Mouse (Mus musculus) megakaryocyte progenitor cell, adult 5-6 weeks (primary cell): ENCODE measurements at regions not wholly inside any gene's neighbourhood (a gene's known extent, or its start where the extent isn't known, plus 50 kb on each side); places are given as distances from the start of the nearest gene placed in this dataset.

Experiments
- ATAC-seq: replicated peaks from 2 replicates; pipeline ENCODE4 v1.8.0; 2016; ENCODE audit warnings: mild to moderate bottlenecking, moderate TSS enrichment, inconsistent platforms; ENCODE audit not compliant: poor library complexity

DNA sequence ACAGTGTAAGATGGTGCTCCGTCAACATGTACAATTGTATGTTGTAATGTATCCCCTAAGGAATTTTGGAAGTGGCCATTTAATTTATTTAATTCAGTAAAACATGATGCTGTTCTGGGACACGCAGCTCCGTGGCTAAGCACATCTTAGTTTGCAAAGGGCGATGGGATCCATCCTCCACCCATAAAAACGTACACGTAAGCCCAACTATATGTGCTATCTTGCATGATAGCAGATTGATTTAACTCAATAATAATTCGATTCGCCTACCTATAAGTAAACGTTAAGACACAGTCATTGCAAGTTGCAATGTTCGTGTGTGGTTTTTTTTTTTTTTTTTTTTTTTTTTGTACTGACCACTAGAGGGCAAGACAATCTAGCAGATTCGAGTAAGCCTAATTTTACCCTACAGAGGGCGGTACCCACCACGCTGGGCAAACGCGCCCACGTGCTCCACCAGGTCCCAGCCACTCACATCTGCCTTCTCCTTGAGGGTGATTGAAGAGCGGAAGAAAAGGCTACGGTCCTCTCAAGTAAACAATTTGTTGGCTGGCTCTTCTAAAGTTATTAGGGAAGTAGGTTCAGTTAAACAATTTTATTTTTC, 240.8 kb upstream of the Lrig3 start:
- peak; percentile 100 for ATAC-seq

DNA sequence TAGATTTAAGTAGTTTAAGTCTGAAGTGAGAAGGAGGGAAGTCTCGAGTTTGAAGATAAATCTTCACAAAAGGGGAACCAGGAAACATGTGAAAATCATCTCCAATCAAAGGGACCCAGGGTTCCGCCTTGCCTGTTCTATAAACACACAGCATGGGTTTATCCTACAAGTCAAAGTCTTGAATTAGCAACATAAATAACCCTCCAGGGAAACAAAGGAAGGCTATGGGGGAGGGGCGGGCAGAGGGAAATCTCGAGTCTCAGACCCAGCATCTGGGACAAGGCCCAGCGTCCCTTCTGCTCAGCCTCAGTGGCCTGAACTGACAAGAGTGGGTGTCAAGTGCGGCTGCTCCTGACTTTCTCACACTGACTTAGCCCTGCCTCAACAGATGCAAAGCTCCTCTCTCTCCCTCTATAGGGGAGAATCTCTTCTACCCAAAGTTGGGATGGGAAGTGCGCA, 240.3 kb upstream of the Lrig3 start:
- ATAC-seq = peak; percentile 56

DNA sequence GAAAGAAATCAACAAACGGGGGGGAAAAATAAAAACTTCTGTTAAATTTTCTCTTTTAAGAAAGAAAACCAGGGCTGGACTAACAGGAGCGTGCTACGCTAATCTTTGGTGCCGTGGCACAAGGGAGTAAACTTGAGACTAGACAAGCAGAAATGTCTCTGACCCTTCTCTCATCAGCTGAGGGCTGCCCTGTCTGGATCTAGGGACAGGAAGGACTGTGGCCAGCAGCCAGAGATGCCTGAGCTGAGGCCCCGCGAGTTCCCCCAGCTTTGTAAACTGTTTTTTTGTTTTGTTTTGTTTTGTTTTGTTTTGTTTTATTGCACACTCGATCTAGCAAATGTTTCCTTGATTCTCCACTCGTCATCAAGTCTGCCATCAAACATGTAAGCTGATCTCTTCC, 239.4 kb upstream of the Lrig3 start:
- no peak for ATAC-seq

DNA sequence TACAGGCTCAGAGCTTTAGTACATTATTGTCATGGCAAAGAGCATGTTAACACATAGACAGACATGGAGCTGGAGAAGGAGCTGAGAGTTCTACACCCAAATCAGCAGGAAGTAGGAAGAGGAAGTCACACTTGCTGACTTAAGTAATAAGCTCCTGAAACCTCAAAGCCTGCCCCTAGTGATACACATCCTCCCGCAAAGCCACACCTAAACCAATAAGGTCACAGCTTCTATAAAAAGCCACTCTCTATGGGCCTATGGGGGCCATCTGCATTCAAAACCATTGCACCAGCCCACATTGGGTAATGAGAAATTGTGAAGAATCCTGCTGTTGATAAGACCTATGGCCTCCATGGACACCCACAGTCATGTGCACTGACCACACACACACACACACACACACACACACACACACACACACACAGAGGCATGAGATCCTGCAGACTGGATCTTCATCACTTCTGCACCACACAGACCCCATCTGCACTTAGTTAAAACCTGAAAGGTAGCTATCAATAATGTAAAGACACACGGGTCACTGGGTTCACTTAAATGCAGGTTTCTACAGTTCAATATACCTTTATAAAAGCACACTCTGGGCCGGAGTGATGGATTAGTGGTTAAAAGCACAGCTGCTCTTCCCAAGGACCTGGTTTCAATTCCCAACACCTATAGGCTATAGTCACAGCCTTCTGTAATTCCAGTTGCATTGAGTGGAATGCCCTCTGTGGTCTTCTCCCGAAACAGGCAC, 230.0 kb upstream of the Lrig3 start:
- ATAC-seq = peak; percentile 97

DNA sequence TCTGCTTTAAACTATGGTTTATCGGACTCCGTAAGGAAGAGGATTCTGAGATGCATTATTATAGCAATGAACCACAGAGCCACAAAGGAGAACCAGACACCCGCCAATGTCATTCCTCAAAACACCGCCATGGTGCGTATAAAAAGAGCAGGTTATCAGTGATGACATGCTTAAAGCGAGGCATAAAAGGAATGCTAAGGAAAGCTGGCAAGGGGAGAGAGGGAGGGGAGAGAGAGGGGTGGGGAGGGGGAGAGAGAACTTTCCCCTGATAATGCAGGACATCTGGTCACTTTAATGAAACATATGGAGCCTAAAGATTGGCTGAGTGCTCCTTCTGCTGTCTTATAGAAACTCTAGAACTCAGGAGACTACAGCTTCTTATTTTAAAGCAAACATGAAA, 222.8 kb upstream of the Lrig3 start:
- ATAC-seq = no peak

DNA sequence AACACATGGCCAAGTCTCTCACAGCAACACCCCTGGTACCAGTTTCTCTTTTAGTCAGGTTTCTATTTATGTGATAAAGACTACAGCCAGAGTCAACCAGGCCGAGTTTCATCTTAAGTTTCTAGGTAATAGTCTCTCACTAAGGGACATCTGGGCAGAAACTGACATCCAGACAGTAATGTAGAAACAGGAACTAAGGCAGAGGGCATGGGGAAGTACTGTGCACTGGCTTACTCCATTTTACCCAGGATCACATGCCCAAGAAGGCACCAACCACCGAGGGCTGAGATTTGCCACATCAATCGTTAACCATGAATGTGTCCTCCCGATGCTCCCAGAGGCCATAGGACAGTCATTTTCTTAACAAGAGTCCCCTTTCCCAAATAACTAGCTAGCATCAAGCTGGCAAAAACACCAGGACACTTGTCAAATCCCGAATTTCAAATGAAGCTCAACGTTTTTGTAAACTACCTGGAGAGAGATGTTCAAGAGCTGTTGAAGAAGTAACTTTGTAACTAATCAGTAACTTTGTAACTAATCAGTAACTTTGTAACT, 216.9 kb upstream of the Lrig3 start:
- ATAC-seq = peak; percentile 85

DNA sequence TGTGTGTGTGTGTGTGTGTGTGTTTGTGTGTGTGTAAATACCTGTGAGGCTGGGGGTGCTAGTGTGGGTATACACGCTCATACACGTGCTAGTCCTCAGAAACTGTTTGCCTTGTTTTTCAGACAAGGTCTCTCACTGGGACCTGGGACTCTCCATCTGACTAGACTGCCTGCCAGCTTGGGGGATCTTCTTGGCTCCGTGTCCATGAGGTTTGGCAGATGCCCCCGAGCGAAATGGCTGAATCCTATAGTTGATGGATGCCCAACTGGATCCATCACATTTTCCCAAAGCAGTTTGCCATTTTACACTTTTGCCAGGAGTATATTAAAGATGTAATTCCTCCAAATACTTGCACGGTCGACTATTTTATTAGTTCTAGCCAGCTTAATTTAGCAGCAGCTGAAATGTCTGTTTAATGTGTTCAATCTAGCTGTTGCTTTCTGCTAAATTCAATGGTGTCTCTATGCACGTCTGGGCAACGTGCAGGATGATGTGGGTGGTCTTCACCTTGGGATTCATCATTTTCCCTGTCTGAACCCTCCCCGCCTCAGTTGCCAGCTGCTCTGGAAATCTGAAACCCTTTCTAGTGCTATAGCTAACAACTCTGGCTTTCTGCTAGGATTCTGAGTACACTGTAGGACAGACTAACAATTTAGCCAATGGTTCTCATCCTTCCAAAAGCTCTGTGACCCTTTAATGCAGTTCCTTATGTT, 213.3 kb upstream of the Lrig3 start:
- ATAC-seq = no peak

DNA sequence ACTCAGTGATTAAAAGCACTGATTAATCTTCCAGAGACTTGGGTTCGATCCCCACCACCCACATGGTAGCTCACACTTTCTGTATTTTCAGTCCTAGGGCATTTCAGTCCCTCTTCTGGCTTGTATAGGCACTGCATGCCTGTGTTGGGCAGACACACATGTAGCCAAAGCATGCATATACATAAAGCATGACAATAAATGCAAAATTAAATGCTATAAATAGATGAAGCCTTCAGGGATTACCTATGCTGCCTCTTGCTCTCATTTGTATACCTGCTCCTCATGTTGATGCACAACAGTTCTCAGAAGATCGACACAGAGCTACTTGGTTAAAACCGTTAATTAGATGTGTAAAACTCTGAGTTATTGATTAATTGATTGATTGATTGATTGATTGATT, 206.8 kb upstream of the Lrig3 start:
- no peak for ATAC-seq

DNA sequence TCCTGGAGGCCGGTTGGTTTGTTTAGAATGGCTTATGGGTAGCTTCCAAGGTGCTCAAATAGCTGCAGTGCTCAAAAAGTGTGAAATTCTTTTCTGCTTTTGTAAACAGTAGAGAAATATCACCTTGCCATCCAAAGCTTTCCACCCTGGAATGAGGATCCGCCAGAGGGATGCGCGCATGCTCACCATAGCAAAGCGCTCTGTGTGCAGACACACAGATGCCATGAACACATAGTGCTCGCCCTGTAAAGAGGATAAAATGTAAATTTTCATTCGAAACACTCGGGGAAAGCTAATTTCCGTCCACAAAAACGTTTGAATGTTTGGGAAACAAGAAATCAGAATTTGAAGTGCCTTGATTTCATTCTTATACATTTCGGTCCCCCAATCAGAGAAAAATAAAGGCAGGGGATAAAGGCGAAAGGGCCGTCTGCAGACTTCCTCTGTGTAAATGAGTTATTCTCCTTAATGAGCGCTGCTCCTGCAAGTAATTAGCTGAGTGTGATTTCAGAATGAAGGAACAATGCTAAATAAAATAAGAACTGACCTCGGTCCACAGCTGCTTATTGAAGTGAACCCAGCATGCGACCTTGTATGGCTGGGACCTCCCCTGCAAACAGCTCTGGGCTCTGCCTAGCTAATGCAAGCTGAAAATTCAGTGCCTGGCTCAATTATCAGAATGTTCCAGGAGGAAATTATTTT, 203.4 kb upstream of the Lrig3 start:
- ATAC-seq = no peak

DNA sequence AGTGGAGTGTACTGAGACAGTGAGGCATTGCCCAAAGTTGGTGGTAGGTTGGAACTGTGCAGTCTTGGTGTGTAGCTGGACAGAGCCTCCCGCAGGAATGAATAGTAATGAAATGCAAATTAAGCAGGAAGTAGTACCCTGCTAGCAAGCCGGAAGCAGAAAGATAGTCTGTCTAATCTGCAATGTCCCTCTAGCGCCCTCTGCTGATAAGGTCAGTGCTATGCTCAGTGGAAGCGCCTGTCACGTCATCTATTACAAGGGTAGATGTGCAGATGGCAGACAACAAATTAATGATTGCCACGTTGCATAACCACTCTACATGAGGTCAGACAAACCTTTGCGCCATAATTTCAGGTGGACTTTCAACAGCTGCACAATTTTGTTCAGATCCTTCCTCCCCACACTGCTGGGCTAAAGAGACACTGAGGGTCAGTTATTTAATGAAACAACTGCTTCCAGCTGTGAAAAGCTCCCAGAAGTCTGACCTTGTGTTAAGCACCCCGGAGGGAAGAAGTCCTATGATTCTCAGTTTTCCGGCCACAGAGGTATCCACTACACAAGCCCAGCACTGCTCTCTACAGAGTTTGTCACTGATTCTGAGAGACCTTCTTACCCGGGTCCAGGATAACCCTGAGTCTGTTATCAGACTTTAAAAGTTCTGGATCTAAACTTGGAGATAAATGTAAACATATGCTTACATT, 201.4 kb upstream of the Lrig3 start:
- ATAC-seq = peak; percentile 99

DNA sequence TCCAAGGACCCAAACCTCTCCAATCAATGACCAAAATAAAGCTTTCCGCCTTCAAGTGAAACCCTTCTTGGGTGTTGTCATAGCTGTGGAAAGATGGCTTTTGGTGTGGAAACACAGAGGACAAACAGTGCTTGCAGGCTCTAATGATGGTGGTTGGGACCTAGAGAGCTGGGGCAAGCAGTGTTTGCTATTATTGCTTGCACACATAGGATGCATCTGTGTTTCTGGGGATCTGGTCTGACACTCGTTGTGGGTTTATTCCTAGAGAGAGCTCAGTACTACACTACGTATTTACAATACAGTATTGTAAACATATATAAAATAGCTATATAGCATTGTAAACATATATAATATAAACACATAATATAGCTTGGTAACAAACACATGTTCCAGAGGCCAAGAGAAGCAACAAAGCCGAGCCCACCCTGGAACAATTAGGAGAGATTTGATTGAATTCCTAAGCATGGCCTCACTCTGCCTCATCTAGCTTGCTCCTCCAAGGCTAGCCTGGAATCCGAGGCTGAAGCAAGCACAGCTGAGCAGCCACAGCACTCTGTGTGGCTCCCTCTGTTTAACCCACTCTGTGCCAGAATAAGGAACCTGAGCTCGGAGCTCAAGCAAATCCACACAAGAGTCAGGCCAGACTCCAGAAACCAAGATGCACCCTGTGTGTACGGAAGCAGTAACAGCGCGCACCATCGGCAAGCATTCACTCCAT, 200.7 kb upstream of the Lrig3 start:
- ATAC-seq = no peak

DNA sequence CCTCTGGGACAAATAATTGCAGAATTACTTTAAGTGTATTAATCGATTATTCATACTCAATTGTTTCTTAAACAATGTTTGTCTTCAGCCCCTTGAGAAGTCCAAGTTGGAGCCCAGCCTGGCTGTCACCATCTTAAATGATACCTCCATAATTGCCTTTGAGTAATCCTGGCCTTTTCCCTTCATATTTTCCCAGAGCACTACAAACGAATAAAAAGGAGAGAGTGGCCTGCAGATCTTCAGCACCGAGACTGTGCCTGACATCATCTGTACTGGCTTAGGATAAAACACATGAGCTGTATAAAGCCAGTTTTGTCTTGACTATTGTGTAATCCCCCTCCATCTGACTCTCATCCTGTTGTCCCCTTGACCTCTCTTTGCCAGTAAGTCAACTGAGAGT, 197.7 kb upstream of the Lrig3 start:
- ATAC-seq = no peak

DNA sequence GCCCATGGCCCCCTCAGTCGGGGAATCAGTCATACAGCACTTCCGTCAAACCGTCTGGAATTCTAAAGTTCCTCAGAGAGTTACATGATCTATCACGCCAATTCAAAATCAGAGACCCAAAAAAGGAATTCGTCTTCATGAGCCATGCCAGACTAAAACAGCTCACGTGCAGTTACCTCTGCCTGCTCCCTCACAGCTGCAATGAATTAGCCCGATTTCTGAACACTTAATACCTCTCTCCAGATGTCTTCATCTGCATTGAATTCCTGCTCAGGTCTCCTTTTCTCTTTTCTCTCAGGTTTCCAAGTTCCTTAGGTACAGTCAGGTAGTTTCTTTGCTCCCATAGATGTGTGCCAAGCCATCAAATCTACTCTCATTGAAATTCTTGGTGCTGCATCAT, 192.4 kb upstream of the Lrig3 start:
- no peak for ATAC-seq

DNA sequence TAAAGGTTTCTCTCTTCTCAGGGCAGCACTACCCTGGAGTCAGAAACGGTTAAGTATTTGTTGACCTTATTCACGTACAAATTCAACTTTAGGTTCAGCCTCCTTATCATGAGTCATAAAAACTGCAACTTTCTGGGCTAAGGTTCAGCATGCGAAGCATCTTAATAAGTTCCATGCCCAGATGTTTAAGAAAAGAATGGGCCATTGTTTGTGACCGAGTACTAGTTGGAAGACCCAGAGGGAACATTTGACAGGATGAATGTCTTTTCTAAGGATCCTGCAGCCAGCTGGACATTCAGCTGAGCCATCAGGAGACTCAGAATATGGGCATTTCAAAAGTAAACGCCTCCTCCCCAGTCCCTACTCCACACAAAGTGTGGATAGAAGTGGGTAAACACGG, 183.5 kb upstream of the Lrig3 start:
- no peak for ATAC-seq

DNA sequence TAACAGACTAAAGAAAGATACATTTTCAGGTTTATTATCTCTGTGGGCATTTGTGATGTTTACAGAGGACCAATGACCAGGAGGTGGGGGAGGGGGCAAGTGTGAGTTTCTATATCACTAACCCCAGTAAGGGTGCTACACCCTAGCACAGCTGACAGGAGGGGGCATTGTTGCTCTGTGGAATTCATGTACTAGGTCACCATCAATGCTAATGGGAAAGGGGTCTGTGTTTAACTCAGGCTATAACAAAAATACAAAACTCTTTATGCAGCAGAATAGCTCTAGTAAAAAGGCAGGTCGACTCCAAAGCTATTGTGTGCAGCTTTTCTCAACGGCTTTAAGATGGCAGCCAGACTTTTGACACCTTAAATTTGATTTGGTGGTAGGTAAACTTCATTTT, 181.1 kb upstream of the Lrig3 start:
- ATAC-seq = peak; percentile 49

DNA sequence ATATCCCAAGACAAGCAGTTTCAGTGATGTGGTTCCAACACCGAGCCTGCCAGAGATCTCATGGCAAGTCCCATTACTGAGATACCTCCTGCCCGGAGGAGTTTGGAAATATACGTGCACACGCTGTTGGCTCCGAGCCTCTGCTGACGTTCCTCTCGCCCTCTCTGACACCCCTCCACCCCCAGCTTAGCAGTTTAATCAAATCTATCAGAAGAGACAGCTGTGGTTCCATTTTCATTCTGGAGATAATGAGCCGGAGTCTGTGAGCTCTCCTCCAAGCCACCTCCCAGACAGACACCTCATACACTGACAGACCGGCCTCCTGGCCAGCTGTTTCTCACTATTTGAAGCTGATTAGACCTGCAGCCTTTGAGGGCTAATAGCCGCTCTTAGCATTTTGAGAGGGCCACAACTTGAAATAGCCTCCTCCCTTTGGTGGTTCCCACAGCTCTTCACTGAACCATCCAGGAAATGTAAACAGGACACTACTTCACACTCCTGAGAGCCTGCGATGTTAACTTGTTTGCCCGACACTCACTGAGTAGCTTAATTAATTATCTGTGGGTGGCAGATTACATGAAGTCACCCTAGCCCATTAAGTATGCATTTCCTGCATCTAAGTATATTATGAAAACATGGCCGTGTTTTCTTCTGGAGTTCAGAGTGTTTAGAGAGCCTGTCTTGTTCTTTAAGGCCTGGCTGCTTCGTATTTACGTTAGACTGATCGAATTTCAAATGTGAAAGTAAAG, 180.3 kb upstream of the Lrig3 start:
- peak; percentile 52 for ATAC-seq

DNA sequence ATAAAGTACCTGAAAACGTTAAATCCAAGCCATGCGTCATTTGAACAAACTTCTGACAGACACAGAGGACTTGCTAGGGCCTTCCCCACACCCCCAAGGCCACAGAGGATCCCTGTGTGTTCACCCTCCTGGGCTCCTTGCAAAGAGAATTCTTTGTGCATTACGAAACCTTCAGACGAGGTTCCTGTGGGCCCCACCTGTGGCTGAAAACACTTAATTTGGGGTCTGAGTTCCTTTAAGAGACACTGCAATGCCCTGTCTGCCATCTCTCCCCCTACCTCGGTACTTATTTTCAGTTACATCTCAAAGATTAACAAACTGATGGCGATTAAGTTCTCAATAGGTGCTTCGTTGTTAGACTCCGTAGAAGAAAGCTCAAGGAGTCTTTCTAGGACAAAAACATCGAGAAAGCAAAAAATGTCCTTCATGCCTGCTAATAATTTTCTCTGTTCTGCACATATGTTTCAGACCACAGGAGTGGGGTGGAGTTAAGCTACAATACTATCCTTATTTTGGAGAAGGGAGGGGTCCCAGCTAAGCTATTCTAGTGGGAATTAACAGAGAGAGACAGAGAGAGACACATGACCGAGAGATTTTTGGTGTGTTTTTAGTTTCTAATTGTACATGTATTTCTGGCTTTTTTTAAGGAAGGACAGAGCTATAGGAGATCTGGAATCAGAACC, 179.6 kb upstream of the Lrig3 start:
- ATAC-seq = peak; percentile 27

DNA sequence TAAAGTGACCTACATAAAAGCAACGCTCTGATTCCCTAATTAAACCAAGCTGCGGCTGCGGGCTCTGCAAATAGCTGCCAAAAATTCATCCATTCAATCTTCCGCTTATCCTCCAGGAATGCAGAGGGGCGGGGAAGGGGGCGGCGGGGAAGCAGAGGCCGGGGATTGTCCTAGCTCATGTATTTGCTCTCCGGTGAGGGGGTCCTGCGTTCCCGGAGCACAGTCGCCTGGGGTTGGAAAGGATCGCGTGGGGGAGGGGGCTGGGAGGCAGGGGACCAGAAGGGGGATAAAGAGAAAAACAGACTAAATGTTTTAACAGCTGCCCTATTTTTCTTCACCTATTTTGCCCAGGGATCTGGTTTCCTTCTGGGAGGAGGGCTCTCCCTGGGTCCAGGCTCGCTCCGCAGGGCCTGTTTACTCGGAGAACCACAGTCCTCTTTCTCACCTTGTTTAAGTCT, 179.1 kb upstream of the Lrig3 start:
- ATAC-seq = no peak
